Mouse (Mus musculus) ZHBTc4 (cell line): ENCODE data around the gene Lima1.

Source experiments
- DNase-seq: peaks from one replicate; pipeline ENCODE4 v3.0.0-alpha.2; 2011; ENCODE audit warnings: low read depth, low spot score

The Lima1 gene

GRCm38 (mm10) chr15:99736675-99737074 is 138.6 kb downstream of the Lima1 start:
- DNase-seq: no peak

- DNase-seq: no peak
These were observed 139.6 kb downstream of the Lima1 start for GRCm38 (mm10) chr15:99735631-99736030.

- no peak for DNase-seq
These were observed 142.1 kb downstream of the Lima1 start for GRCm38 (mm10) chr15:99733186-99733585.

- DNase-seq: no peak
These were observed 143.6 kb downstream of the Lima1 start for GRCm38 (mm10) chr15:99731678-99732077.

GRCm38 (mm10) chr15:99731167-99731566 is 144.1 kb downstream of the Lima1 start:
- DNase-seq: no peak

- DNase-seq: peak; percentile 67
These were observed 146.0 kb downstream of the Lima1 start for GRCm38 (mm10) chr15:99729056-99729783.
